Mouse (Mus musculus) erythroblast, embryonic 14.5 days (primary cell): ENCODE measurements around the gene Svs2.

Experiments used
- GATA1 ChIP-seq: IDR thresholded peaks from 2 replicates; pipeline ENCODE4 v1.6.1; 2012; ENCODE audit warnings: low read length, inconsistent platforms, mixed read lengths
- TAL1 ChIP-seq: IDR thresholded peaks from 3 replicates; pipeline ENCODE4 v1.6.1; 2012; ENCODE audit warnings: low read length, inconsistent platforms, mixed read lengths

- no peak for TF ChIP-seq TAL1
- no peak for TF ChIP-seq GATA1
These were observed 43.2 kb downstream of the Svs2 start for GRCm38 (mm10) chr2:164194959-164195630.
